Mouse (Mus musculus): ENCODE results near the gene Stoml1. TPM values are rescaled to one million over a fixed set of nuclear protein-coding genes. Genes with fewer than 3 reads are reported as not detected.

Gene Stoml1
- polyA plus RNA-seq, 1 experiment: 4.7 TPM

- no peak for TF ChIP-seq GATA1 (IDR thresholded peaks at IDR 0.05; ENCODE audit: low read length)
Measured at GRCm38 (mm10) chr9:58278313-58278712, 25.3 kb downstream of the Stoml1 start.

- TF ChIP-seq GATA1 (IDR thresholded peaks at IDR 0.05; ENCODE audit: low read length): no peak
Measured at GRCm38 (mm10) chr9:58278821-58279723, 26.1 kb downstream of the Stoml1 start.

GRCm38 (mm10) chr9:58279780-58280179 is 26.8 kb downstream of the Stoml1 start:
- TF ChIP-seq GATA1 (IDR thresholded peaks at IDR 0.05; ENCODE audit: low read length): no peak

GRCm38 (mm10) chr9:58280259-58281109 is 27.5 kb downstream of the Stoml1 start:
- no peak for TF ChIP-seq GATA1 (IDR thresholded peaks at IDR 0.05; ENCODE audit: low read length)

- no peak for TF ChIP-seq GATA1 (IDR thresholded peaks at IDR 0.05; ENCODE audit: low read length)
Measured at GRCm38 (mm10) chr9:58281597-58281996, 28.6 kb downstream of the Stoml1 start.

GRCm38 (mm10) chr9:58283431-58283830 is 30.5 kb downstream of the Stoml1 start:
- TF ChIP-seq GATA1 (IDR thresholded peaks at IDR 0.05; ENCODE audit: low read length): no peak

- TF ChIP-seq GATA1 (IDR thresholded peaks at IDR 0.05; ENCODE audit: low read length): no peak
Measured at GRCm38 (mm10) chr9:58289090-58289489, 36.1 kb downstream of the Stoml1 start.

- TF ChIP-seq GATA1 (IDR thresholded peaks at IDR 0.05; ENCODE audit: low read length): no peak
Measured at GRCm38 (mm10) chr9:58289901-58290300, 36.9 kb downstream of the Stoml1 start.

- TF ChIP-seq GATA1 (IDR thresholded peaks at IDR 0.05; ENCODE audit: low read length): no peak
Measured at GRCm38 (mm10) chr9:58294527-58294926, 41.6 kb downstream of the Stoml1 start.

- TF ChIP-seq GATA1 (IDR thresholded peaks at IDR 0.05; ENCODE audit: low read length): no peak
Measured at GRCm38 (mm10) chr9:58295345-58295744, 42.4 kb downstream of the Stoml1 start.

GRCm38 (mm10) chr9:58295766-58296361 is 42.9 kb downstream of the Stoml1 start:
- TF ChIP-seq GATA1 (IDR thresholded peaks at IDR 0.05; ENCODE audit: low read length): no peak

- TF ChIP-seq GATA1 (IDR thresholded peaks at IDR 0.05; ENCODE audit: low read length): no peak
Measured at GRCm38 (mm10) chr9:58297065-58297464, 44.1 kb downstream of the Stoml1 start.

- TF ChIP-seq GATA1 (IDR thresholded peaks at IDR 0.05; ENCODE audit: low read length): no peak
Measured at GRCm38 (mm10) chr9:58297961-58298477, 45.1 kb downstream of the Stoml1 start.

- no peak for TF ChIP-seq GATA1 (IDR thresholded peaks at IDR 0.05; ENCODE audit: low read length)
Measured at GRCm38 (mm10) chr9:58299356-58299799, 46.4 kb downstream of the Stoml1 start.

GRCm38 (mm10) chr9:58303115-58303514 is 50.2 kb downstream of the Stoml1 start:
- TF ChIP-seq GATA1 (IDR thresholded peaks at IDR 0.05; ENCODE audit: low read length): no peak
